Mouse (Mus musculus): ENCODE results near the gene Scube1. TPM values are rescaled to one million over a fixed set of nuclear protein-coding genes. Genes with fewer than 3 reads are reported as not detected.

The Scube1 gene
- polyA plus RNA-seq, 1 experiment from 2014 or later, result 4.9 TPM

DNA sequence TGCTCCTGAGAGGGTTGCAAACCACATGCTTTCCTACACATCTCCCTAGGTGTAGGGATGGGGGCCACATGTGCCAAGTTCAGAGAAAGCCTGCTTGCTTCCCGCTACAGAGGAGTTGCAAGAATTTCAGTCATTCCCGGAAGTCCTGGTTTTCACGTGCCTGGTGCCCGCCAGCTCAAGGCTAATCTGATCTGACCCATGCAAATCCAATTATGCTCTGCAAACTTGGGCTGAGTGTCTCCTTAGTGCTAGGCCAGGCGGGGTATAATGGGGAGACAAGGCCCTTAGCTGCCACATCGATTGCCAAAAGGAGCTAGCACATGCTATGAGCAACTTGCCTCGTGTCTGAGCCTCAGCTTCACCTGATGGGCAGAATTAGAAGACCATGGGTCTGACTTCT, 62.7 kb downstream of the Scube1 start:
- Histone ChIP-seq H3K4me2 (ENCODE audit: low read depth, low read length) (no peak overlapping the region), H3K9ac (ENCODE audit: low read length) (no peak overlapping the region), H3K4me1 (replicated peaks; ENCODE audit: control insufficient read depth, insufficient read depth, low read length) (no peaks in the 10 kb centered on the region), H3K9me3 (ENCODE audit: control insufficient read depth, low read length) (no peaks in the 10 kb centered on the region), H3K27ac (ENCODE audit: low read length) (no peak overlapping the region), H3K27me3 (ENCODE audit: control insufficient read depth, insufficient read depth, low read depth, low read length) (no peaks in the 10 kb centered on the region), H3K4me3 (ENCODE audit: low read length) (no peak overlapping the region), H3K36me3 (ENCODE audit: control insufficient read depth, insufficient read depth, low read length) (no peaks in the 10 kb centered on the region)
- WGBS, result 57% methylated on average over 7 of the region's 7 CpGs
- ATAC-seq (ENCODE audit: low read depth), result no peak

DNA sequence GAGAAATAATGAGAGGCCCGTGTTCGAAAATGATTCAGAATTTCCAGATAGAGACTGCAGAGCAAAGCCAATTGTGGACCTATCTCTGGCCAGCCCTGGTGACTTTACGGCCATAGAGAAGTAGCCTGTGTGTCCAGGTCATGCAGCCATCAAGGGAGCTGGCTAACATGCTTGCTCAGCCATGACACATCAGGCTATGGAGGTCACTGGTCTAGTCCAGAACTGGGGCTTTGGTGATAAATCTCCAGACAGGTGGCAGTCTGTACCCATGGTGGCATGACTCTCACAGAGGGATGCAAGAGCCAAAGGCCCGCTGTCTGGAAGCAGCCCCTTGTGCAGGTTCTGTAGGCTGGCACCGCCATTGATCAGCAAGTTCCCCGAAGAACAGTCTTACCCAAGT, 82.3 kb downstream of the Scube1 start:
- WGBS, result 89% methylated on average over 6 of the region's 6 CpGs
- H3K9ac ChIP-seq (ENCODE audit: low read length), result no peak overlapping the region
- no peak for ATAC-seq (ENCODE audit: low read depth)

DNA sequence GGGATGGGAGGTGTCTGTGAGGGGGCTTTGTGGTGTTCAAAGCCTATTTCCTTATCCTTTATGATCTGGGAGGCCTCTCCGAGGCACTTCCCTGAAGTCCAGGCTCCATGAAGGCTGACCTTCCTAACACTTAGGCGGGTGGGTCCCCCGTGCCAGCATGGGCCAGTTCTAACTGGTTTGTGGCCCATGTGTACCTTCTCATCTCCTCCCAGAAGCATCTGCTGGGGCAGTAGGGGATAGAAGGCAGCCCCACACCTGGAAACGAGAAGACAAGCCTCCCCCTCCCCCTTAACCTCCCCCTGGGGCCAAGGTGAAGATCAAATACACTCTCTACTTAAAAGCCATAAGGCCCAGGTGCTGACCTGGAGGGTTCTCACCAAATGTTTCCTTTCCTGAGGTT, 84.6 kb downstream of the Scube1 start:
- no peaks in the 10 kb centered on the region for H3K9me3 ChIP-seq (ENCODE audit: control insufficient read depth, low read length)
- 21% methylated on average over 4 of the region's 4 CpGs for WGBS
- no peak overlapping the region for H3K9ac ChIP-seq (ENCODE audit: low read length)

More for the DNA sequence above, 82.3 kb downstream of the Scube1 start:
- Histone ChIP-seq H3K27ac (ENCODE audit: low read length) (no peak overlapping the region), H3K9me3 (ENCODE audit: control insufficient read depth, low read length) (no peaks in the 10 kb centered on the region), H3K4me2 (ENCODE audit: low read depth, low read length) (no peak overlapping the region), H3K4me3 (ENCODE audit: low read length) (no peak overlapping the region), H3K4me1 (replicated peaks; ENCODE audit: control insufficient read depth, insufficient read depth, low read length) (peaks cover 5% of the 10 kb centered on the region; the same call in 1 of the 2 replicates), H3K36me3 (ENCODE audit: control insufficient read depth, insufficient read depth, low read length) (no peaks in the 10 kb centered on the region), H3K27me3 (ENCODE audit: control insufficient read depth, insufficient read depth, low read depth, low read length) (peaks cover 3% of the 10 kb centered on the region; the same call in 1 of the 2 replicates)

DNA sequence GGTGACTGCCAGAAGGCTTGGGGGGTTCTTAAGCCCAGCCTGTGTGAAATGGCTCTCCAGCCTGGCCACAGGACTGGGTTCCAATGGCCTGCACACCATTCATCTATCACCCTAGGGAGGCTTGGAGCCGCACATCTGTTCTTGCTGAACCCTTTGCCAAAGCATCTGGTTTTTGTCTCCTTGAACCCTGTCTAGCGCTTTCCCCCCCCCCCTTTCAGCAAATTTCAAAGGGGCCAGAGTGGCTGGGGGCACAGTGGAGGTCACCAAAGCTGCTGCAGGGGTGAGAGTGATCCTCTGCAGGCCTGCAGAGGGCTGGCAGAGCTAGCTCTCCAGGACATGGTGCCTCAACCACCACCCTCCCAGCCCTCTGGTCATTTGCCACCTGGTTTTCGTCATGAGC, 85.7 kb downstream of the Scube1 start:
- peak; percentile 93 for ATAC-seq (ENCODE audit: low read depth)
- peaks cover 6% of the 10 kb centered on the region; the same call in 1 of the 2 replicates for H3K27me3 ChIP-seq (ENCODE audit: control insufficient read depth, insufficient read depth, low read depth, low read length)
- 25% methylated on average over 3 of the region's 3 CpGs for whole genome bisulfite sequencing
- H3K4me3 ChIP-seq (ENCODE audit: low read length), result no peak overlapping the region
- no peaks in the 10 kb centered on the region for H3K36me3 ChIP-seq (ENCODE audit: control insufficient read depth, insufficient read depth, low read length)
- no peak overlapping the region for H3K27ac ChIP-seq (ENCODE audit: low read length)
- no peaks in the 10 kb centered on the region for H3K9me3 ChIP-seq (ENCODE audit: control insufficient read depth, low read length)
- no peak overlapping the region for H3K9ac ChIP-seq (ENCODE audit: low read length)
- H3K4me1 ChIP-seq (replicated peaks; ENCODE audit: control insufficient read depth, insufficient read depth, low read length), result peaks cover 5% of the 10 kb centered on the region; the same call in 1 of the 2 replicates
- H3K4me2 ChIP-seq (ENCODE audit: low read depth, low read length), result no peak overlapping the region

More for the DNA sequence above, 84.6 kb downstream of the Scube1 start:
- no peak for ATAC-seq (ENCODE audit: low read depth)
- H3K4me2 ChIP-seq (ENCODE audit: low read depth, low read length), result no peak overlapping the region
- H3K4me3 ChIP-seq (ENCODE audit: low read length), result no peak overlapping the region
- peaks cover 6% of the 10 kb centered on the region; the same call in 1 of the 2 replicates for H3K27me3 ChIP-seq (ENCODE audit: control insufficient read depth, insufficient read depth, low read depth, low read length)
- no peaks in the 10 kb centered on the region for H3K36me3 ChIP-seq (ENCODE audit: control insufficient read depth, insufficient read depth, low read length)
- H3K4me1 ChIP-seq (replicated peaks; ENCODE audit: control insufficient read depth, insufficient read depth, low read length), result peaks cover 5% of the 10 kb centered on the region; the same call in 1 of the 2 replicates
- H3K27ac ChIP-seq (ENCODE audit: low read length), result no peak overlapping the region

DNA sequence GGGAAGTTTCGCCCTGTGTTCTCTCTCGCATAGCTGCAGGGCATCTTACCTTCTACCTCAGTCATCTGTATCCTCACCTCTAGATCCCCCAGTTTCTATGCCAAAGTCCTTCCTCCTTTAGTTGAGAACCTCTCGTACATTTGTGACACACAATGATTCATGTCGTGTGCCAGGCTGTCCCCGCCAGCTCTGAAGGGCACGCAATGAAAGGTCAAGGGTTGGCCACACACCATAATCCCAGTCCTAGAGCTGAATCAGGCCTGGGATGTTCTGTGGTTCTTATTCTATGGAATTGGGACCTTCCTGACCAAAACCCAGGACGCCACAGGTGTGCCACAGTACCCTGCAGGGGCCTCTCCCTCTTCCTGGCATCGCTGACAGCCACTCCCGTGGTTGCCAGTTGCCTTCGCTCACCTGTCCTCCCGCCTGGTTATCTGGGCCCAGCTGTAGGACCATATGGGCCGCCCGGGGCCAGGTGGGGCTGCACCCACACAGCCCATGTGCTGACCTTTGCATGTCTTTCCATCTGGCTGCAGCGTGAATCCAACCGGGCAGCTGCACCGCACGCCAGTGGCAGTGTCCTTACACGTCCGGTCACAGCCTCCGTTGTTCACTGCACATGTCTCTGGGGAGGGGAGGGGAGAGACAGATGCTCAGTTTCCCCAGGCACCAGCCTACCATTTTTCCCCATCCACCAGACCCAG, 86.5 kb downstream of the Scube1 start:
- WGBS, result 77% methylated on average over 20 of the region's 20 CpGs
- Histone ChIP-seq H3K4me3 (ENCODE audit: low read length) (no peak overlapping the region), H3K4me1 (replicated peaks; ENCODE audit: control insufficient read depth, insufficient read depth, low read length) (peaks cover 5% of the 10 kb centered on the region; the same call in 1 of the 2 replicates), H3K36me3 (ENCODE audit: control insufficient read depth, insufficient read depth, low read length) (no peaks in the 10 kb centered on the region), H3K27ac (ENCODE audit: low read length) (no peak overlapping the region), H3K27me3 (ENCODE audit: control insufficient read depth, insufficient read depth, low read depth, low read length) (peaks cover 6% of the 10 kb centered on the region; the same call in 1 of the 2 replicates), H3K9me3 (ENCODE audit: control insufficient read depth, low read length) (no peaks in the 10 kb centered on the region), H3K9ac (ENCODE audit: low read length) (no peak overlapping the region), H3K4me2 (ENCODE audit: low read depth, low read length) (no peak overlapping the region)
- ATAC-seq (ENCODE audit: low read depth), result peak; percentile 10

DNA sequence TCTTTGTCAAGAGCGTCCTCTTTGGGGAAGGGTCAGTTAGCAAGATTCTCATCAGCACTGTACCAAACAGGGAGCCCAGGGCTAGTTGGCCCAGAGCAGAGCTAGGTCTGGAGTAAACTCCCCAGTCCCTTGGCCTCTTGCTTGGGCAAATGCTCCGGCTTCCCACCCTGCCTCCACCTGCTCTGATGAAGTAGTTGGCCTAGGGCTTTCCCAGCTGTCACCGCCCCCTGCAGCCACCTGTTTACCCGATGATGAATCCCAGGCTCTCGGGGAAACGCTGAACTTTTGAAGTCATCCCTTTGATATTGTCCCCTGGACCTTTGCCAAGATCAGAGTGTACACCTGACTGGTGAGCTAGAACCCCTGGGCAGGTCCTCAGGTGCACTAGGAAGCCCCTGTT, 88.1 kb downstream of the Scube1 start:
- Histone ChIP-seq H3K9me3 (ENCODE audit: control insufficient read depth, low read length) (no peaks in the 10 kb centered on the region), H3K27ac (ENCODE audit: low read length) (no peak overlapping the region), H3K36me3 (ENCODE audit: control insufficient read depth, insufficient read depth, low read length) (no peaks in the 10 kb centered on the region), H3K4me1 (replicated peaks; ENCODE audit: control insufficient read depth, insufficient read depth, low read length) (peaks cover 5% of the 10 kb centered on the region; the same call in 1 of the 2 replicates), H3K4me3 (ENCODE audit: low read length) (no peak overlapping the region), H3K9ac (ENCODE audit: low read length) (no peak overlapping the region), H3K4me2 (ENCODE audit: low read depth, low read length) (no peak overlapping the region), H3K27me3 (ENCODE audit: control insufficient read depth, insufficient read depth, low read depth, low read length) (peaks cover 3% of the 10 kb centered on the region; the same call in 1 of the 2 replicates)
- 38% methylated on average over 6 of the region's 6 CpGs for WGBS
- ATAC-seq (ENCODE audit: low read depth), result no peak

DNA sequence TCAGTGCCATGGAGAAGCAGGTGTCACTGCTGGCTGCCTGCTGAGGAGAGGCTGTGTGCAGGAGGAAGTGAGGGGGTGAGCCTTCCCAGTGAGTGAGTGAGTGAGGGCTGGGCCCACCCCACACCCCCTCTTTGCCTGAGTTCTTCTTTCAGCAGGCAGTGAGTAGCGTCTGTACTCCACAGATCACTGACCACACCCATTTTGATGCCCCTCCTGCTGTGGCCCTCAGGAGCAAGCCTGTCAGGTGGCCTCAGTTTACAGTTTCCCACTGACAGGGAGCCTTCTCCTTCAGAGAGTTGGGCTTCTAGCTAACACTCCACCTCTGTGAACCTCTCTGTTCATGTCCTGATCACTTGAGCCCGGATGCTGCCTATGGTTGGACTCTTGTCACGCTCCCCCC, 89.6 kb downstream of the Scube1 start:
- peaks cover 5% of the 10 kb centered on the region; the same call in 1 of the 2 replicates for H3K4me1 ChIP-seq (replicated peaks; ENCODE audit: control insufficient read depth, insufficient read depth, low read length)
- H3K27me3 ChIP-seq (ENCODE audit: control insufficient read depth, insufficient read depth, low read depth, low read length), result peaks cover 3% of the 10 kb centered on the region; the same call in 1 of the 2 replicates
- H3K27ac ChIP-seq (ENCODE audit: low read length), result no peak overlapping the region
- H3K36me3 ChIP-seq (ENCODE audit: control insufficient read depth, insufficient read depth, low read length), result no peaks in the 10 kb centered on the region
- H3K4me3 ChIP-seq (ENCODE audit: low read length), result no peak overlapping the region
- no peak overlapping the region for H3K4me2 ChIP-seq (ENCODE audit: low read depth, low read length)
- ATAC-seq (ENCODE audit: low read depth), result no peak
- H3K9me3 ChIP-seq (ENCODE audit: control insufficient read depth, low read length), result no peaks in the 10 kb centered on the region
- 26% methylated on average over 3 of the region's 3 CpGs for WGBS
- H3K9ac ChIP-seq (ENCODE audit: low read length), result no peak overlapping the region

DNA sequence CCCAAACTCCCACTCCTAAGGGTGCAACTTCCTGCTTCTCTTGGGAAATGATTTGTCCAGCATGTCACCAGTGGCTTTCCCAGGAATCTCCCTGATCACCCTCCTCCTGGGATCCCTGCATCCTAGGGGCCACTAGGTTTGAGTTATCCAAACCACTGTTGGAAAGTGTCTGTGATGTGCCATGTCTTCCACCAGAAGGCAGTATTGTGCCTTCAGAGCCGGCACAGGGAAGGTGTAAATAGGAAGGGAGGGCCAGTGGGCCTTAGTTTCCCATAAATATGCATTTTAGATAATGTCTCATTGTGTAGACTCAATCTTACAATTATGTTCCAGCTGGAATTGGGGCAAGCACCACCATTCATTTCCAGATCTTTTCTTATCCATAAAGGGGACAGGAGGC, 90.7 kb downstream of the Scube1 start:
- WGBS, result 5% methylated on average over 1 of the region's 1 CpGs
- no peaks in the 10 kb centered on the region for H3K9me3 ChIP-seq (ENCODE audit: control insufficient read depth, low read length)
- no peak overlapping the region for H3K4me2 ChIP-seq (ENCODE audit: low read depth, low read length)
- H3K27ac ChIP-seq (ENCODE audit: low read length), result no peak overlapping the region
- no peaks in the 10 kb centered on the region for H3K36me3 ChIP-seq (ENCODE audit: control insufficient read depth, insufficient read depth, low read length)
- H3K27me3 ChIP-seq (ENCODE audit: control insufficient read depth, insufficient read depth, low read depth, low read length), result peaks cover 3% of the 10 kb centered on the region; the same call in 1 of the 2 replicates
- H3K9ac ChIP-seq (ENCODE audit: low read length), result no peak overlapping the region
- no peak for ATAC-seq (ENCODE audit: low read depth)
- H3K4me1 ChIP-seq (replicated peaks; ENCODE audit: control insufficient read depth, insufficient read depth, low read length), result peaks cover 2% of the 10 kb centered on the region; the same call in 1 of the 2 replicates
- no peak overlapping the region for H3K4me3 ChIP-seq (ENCODE audit: low read length)

DNA sequence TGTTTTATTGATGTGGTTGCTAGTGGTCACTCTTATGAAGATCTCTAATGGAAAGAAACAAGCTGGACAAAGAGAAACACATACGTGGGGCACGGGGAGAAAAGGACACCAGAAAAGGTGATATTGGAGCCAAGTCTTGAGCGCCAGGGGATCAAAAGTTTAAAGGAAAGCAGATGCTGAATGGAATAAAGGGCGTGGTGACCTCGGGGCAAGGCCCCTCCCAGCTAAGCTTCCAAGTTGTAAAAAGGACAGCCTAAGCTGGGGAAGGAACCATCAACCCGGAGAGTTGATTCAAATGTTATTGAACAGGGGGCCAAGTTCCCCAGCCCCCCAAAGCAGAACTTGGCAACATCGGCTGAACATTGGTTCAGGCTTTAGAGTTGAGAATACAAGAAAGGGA, 93.8 kb downstream of the Scube1 start:
- H3K4me1 ChIP-seq (replicated peaks; ENCODE audit: control insufficient read depth, insufficient read depth, low read length), result no peaks in the 10 kb centered on the region
- no peak overlapping the region for H3K9ac ChIP-seq (ENCODE audit: low read length)
- H3K27me3 ChIP-seq (ENCODE audit: control insufficient read depth, insufficient read depth, low read depth, low read length), result no peaks in the 10 kb centered on the region
- no peaks in the 10 kb centered on the region for H3K9me3 ChIP-seq (ENCODE audit: control insufficient read depth, low read length)
- WGBS, result 80% methylated on average over 7 of the region's 7 CpGs
- no peak for ATAC-seq (ENCODE audit: low read depth)
- no peak overlapping the region for H3K4me3 ChIP-seq (ENCODE audit: low read length)
- no peak overlapping the region for H3K27ac ChIP-seq (ENCODE audit: low read length)
- no peaks in the 10 kb centered on the region for H3K36me3 ChIP-seq (ENCODE audit: control insufficient read depth, insufficient read depth, low read length)
- H3K4me2 ChIP-seq (ENCODE audit: low read depth, low read length), result no peak overlapping the region
